Mouse (Mus musculus) urinary bladder, postnatal 4 days (tissue): ENCODE data around the gene Ift140.
A peak's percentile ranks its signal among the peaks of the same experiment; 100 is the strongest.

Experiments used
- DNase-seq, 2 experiments: peaks; one replicate each; pipeline ENCODE4 v3.0.0; 2021 to 2022; ENCODE audit warnings: low spot score in 2 of 2

Gene Ift140

GRCm38 (mm10) chr17:25015655-25016291 is at the start of gene Ift140, which contains the start of gene Cramp1l:
Ift140 (plus strand) TSS chr17:25016085.
Cramp1l (minus strand) TSS chr17:25015788.
- peak; percentile 98 to 99 for DNase-seq

GRCm38 (mm10) chr17:24987221-24987620 is 28.7 kb upstream of the Ift140 start:
- no peak for DNase-seq

- no peak for DNase-seq
Measured at GRCm38 (mm10) chr17:24994721-24995120, 21.2 kb upstream of the Ift140 start.

- DNase-seq = no peak
Measured at GRCm38 (mm10) chr17:25005102-25005501, 10.8 kb upstream of the Ift140 start.

- no peak for DNase-seq
Measured at GRCm38 (mm10) chr17:25007480-25007879, 8.4 kb upstream of the Ift140 start.

- peak; percentile 23 to 64 for DNase-seq
Measured at GRCm38 (mm10) chr17:25013606-25014501, 2.0 kb upstream of the Ift140 start.

- DNase-seq = peak; percentile 32 to 61
Measured at GRCm38 (mm10) chr17:25014841-25015570, 879 bp upstream of the Ift140 start.

- peak; percentile 70 to 74 for DNase-seq
Measured at GRCm38 (mm10) chr17:25016292-25017132, 627 bp downstream of the Ift140 start.

GRCm38 (mm10) chr17:25036183-25036582 is 20.3 kb downstream of the Ift140 start:
- no peak for DNase-seq

- no peak for DNase-seq
Measured at GRCm38 (mm10) chr17:25044879-25045278, 29.0 kb downstream of the Ift140 start.

GRCm38 (mm10) chr17:25045281-25045680 is 29.4 kb downstream of the Ift140 start:
- DNase-seq = no peak

GRCm38 (mm10) chr17:25047143-25047542 is 31.3 kb downstream of the Ift140 start:
- no peak for DNase-seq

GRCm38 (mm10) chr17:25053274-25053673 is 37.4 kb downstream of the Ift140 start:
- no peak for DNase-seq

GRCm38 (mm10) chr17:25057041-25057440 is 41.2 kb downstream of the Ift140 start:
- DNase-seq = no peak

GRCm38 (mm10) chr17:25063261-25063660 is 47.4 kb downstream of the Ift140 start:
- no peak for DNase-seq

- no peak for DNase-seq
Measured at GRCm38 (mm10) chr17:25063872-25064271, 48.0 kb downstream of the Ift140 start.

- DNase-seq = peak in 1 of 2 experiments; percentile 47
Measured at GRCm38 (mm10) chr17:25064351-25064750, 48.5 kb downstream of the Ift140 start.

GRCm38 (mm10) chr17:25065189-25065588 is 49.3 kb downstream of the Ift140 start:
- no peak for DNase-seq

GRCm38 (mm10) chr17:25066595-25066994 is 50.7 kb downstream of the Ift140 start:
- DNase-seq = no peak

GRCm38 (mm10) chr17:25067442-25067851 is 51.6 kb downstream of the Ift140 start:
- no peak for DNase-seq

- no peak for DNase-seq
Measured at GRCm38 (mm10) chr17:25068690-25069089, 52.8 kb downstream of the Ift140 start.
